Mouse (Mus musculus) natural killer cell, adult 2 months (primary cell): Measurements from ENCODE around the gene Etfdh.
A peak's percentile ranks its signal among the peaks of the same experiment; 100 is the strongest.

Source experiments
- DNase-seq, 2 experiments: peaks; one replicate each; pipeline ENCODE4 v3.0.0; 2022; ENCODE audit warnings: low spot score in 2 of 2

Gene Etfdh

GRCm38 (mm10) chr3:79629416-79629730 is at the start of gene Etfdh:
Etfdh (minus strand) TSS chr3:79629500.
- peak; percentile 17 to 23 for DNase-seq

GRCm38 (mm10) chr3:79676411-79676810 is 47.1 kb upstream of the Etfdh start:
- no peak for DNase-seq

- DNase-seq, result no peak
These were observed 45.3 kb upstream of the Etfdh start for GRCm38 (mm10) chr3:79674641-79675040.

GRCm38 (mm10) chr3:79673082-79673481 is 43.8 kb upstream of the Etfdh start:
- DNase-seq, result peak; percentile 5 to 38

GRCm38 (mm10) chr3:79672188-79672587 is 42.9 kb upstream of the Etfdh start:
- no peak for DNase-seq

GRCm38 (mm10) chr3:79670556-79670955 is 41.3 kb upstream of the Etfdh start:
- DNase-seq, result no peak

GRCm38 (mm10) chr3:79664787-79665408 is 35.6 kb upstream of the Etfdh start:
- peak; percentile 18 to 31 for DNase-seq

GRCm38 (mm10) chr3:79656682-79657081 is 27.4 kb upstream of the Etfdh start:
- no peak for DNase-seq

- DNase-seq, result no peak
These were observed 22.8 kb upstream of the Etfdh start for GRCm38 (mm10) chr3:79652129-79652528.

- peak; percentile 95 for DNase-seq
These were observed 512 bp downstream of the Etfdh start, which contains the start of gene 4930579G24Rik for GRCm38 (mm10) chr3:79628561-79629415. 4930579G24Rik (plus strand) TSS chr3:79629079.

- peak in 1 of 2 experiments; percentile 26 for DNase-seq
These were observed 1.1 kb downstream of the Etfdh start for GRCm38 (mm10) chr3:79628182-79628560.

GRCm38 (mm10) chr3:79627484-79628181 is 1.7 kb downstream of the Etfdh start:
- no peak for DNase-seq

GRCm38 (mm10) chr3:79609886-79610285 is 19.4 kb downstream of the Etfdh start:
- DNase-seq, result no peak

- no peak for DNase-seq
These were observed 33.8 kb downstream of the Etfdh start for GRCm38 (mm10) chr3:79595468-79595867.

GRCm38 (mm10) chr3:79591793-79592471 is 37.4 kb downstream of the Etfdh start:
- DNase-seq, result no peak

- peak; percentile 67 to 74 for DNase-seq
These were observed 38.2 kb downstream of the Etfdh start, which contains the start of gene Ppid for GRCm38 (mm10) chr3:79590863-79591792. Ppid (plus strand) TSS chr3:79591342.

GRCm38 (mm10) chr3:79589671-79590070 is 39.6 kb downstream of the Etfdh start:
- DNase-seq, result no peak

GRCm38 (mm10) chr3:79586804-79587203 is 42.5 kb downstream of the Etfdh start:
- DNase-seq, result peak; percentile 75 to 86

- DNase-seq, result no peak
These were observed 49.3 kb downstream of the Etfdh start for GRCm38 (mm10) chr3:79579891-79580575.

GRCm38 (mm10) chr3:79578164-79578563 is 51.1 kb downstream of the Etfdh start:
- DNase-seq, result no peak
